ENCODE assay signal across 24 mouse cellular contexts in genomic region chr9:115803071-115803470, GRCm38 (mm10).
DNase-seq lines count a peak whose midpoint lies in the region; ATAC-seq lines count a peak whose summit lies in the region.
"Had no signal": no experiment of that assay in that cellular context is flagged by ENCODE, and none has a peak within 500 bp of the region (broad histone marks: within the 10 kb centered on the region; RNA-seq: fewer than 3 reads in every experiment).

No protein-coding gene starts in this region.

- peaks cover 27% of the 10 kb centered on the region for H3K4me1 ChIP-seq in hindbrain, embryonic 10.5 days (replicated peaks)
- H3K4me1 ChIP-seq in hindbrain, embryonic 11.5 days (replicated peaks; ENCODE audit: control insufficient read depth, insufficient read depth, low read length) = no peaks in the 10 kb centered on the region
- H3K4me1 ChIP-seq in forebrain, embryonic 14.5 days (ENCODE audit: control insufficient read depth, insufficient read depth, low read length) = no peaks in the 10 kb centered on the region

- ATAC-seq in hindbrain, embryonic 11.5 days (ENCODE audit: low FRiP score) = no peak
- ATAC-seq in forebrain, embryonic 14.5 days = no peak
- ATAC-seq in megakaryocyte progenitor cell, adult 5-6 weeks (replicated peaks; ENCODE audit: poor library complexity) = no peak
- ATAC-seq: CD4-positive, CD25-positive, alpha-beta regulatory T cell, adult 4 months; forebrain, embryonic 13.5 days; forebrain, postnatal 0 days; intestine, postnatal 0 days had no signal

- 65% methylated on average over 3 of the region's 3 CpGs for WGBS in hindbrain, embryonic 10.5 days
- 81% methylated on average over 3 of the region's 3 CpGs for WGBS in hindbrain, embryonic 11.5 days
- 90% methylated on average over 3 of the region's 3 CpGs for whole genome bisulfite sequencing in forebrain, embryonic 14.5 days

- H3K9me3 ChIP-seq in hindbrain, embryonic 10.5 days = no peaks in the 10 kb centered on the region
- no peaks in the 10 kb centered on the region for H3K9me3 ChIP-seq in hindbrain, embryonic 11.5 days (ENCODE audit: control insufficient read depth, low read length)
- H3K9me3 ChIP-seq in forebrain, embryonic 14.5 days (replicated peaks; ENCODE audit: control insufficient read depth, low read length) = no peaks in the 10 kb centered on the region
- H3K9me3 ChIP-seq: forebrain, embryonic 10.5 days; forebrain, embryonic 13.5 days; hindbrain, embryonic 12.5 days; hindbrain, embryonic 15.5 days had no signal

- no peaks in the 10 kb centered on the region for H3K36me3 ChIP-seq in hindbrain, embryonic 10.5 days
- H3K36me3 ChIP-seq in hindbrain, embryonic 11.5 days (ENCODE audit: control insufficient read depth, insufficient read depth, low read length) = no peaks in the 10 kb centered on the region
- no peaks in the 10 kb centered on the region for H3K36me3 ChIP-seq in forebrain, embryonic 14.5 days (ENCODE audit: control insufficient read depth, insufficient read depth, low read length)
- H3K36me3 ChIP-seq: forebrain, embryonic 10.5 days; hindbrain, embryonic 12.5 days; hindbrain, embryonic 15.5 days had no signal

- DNase-seq in hindbrain, embryonic 10.5 days (ENCODE audit: low spot score) = no peak
- no peak for DNase-seq in hindbrain, embryonic 11.5 days (ENCODE audit: low spot score)
- DNase-seq in R1 (ENCODE audit: low read depth, low spot score) = peak; percentile 45
- DNase-seq in adrenal gland, adult 8-10 months = peak; percentile 36
- peak; percentile 29 to 41 for DNase-seq in adrenal gland, postnatal 36 days
- no peak for DNase-seq in layer of hippocampus, postnatal 36 days
- DNase-seq in forebrain, embryonic 14.5 days (ENCODE audit: low spot score) = no peak
- DNase-seq: cerebellum, adult 18-20 months; cerebellum, adult 9-10 months; cerebellum, postnatal 14 days; forebrain, postnatal 0 days; gastrocnemius, adult 2 months; gastrocnemius, postnatal 14 days; heart, adult 2 months; heart, postnatal 36 days; kidney, adult 2 months had no signal

- peak overlapping the region; percentile 40; the same call in 1 of the 2 replicates for H3K27ac ChIP-seq in hindbrain, embryonic 10.5 days
- no peak overlapping the region for H3K27ac ChIP-seq in hindbrain, embryonic 11.5 days (ENCODE audit: low read depth, low read length)
- no peak overlapping the region for H3K27ac ChIP-seq in forebrain, embryonic 14.5 days (ENCODE audit: low read depth, low read length)
- H3K27ac ChIP-seq: forebrain, embryonic 10.5 days; forebrain, embryonic 13.5 days; gastrocnemius, adult 2 months; heart, adult 2 months; hindbrain, embryonic 12.5 days; hindbrain, embryonic 15.5 days had no signal

- H3K4me2 ChIP-seq in hindbrain, embryonic 11.5 days (replicated peaks; ENCODE audit: low read depth, low read length) = no peak overlapping the region
- H3K4me2 ChIP-seq in forebrain, embryonic 14.5 days (ENCODE audit: low read length) = no peak overlapping the region
- H3K4me2 ChIP-seq: forebrain, embryonic 13.5 days; heart, embryonic 11.5 days; hindbrain, embryonic 12.5 days; hindbrain, embryonic 15.5 days had no signal

- no peak overlapping the region for H3K4me3 ChIP-seq in hindbrain, embryonic 10.5 days
- H3K4me3 ChIP-seq in hindbrain, embryonic 11.5 days (ENCODE audit: low read depth, low read length) = no peak overlapping the region
- no peak overlapping the region for H3K4me3 ChIP-seq in forebrain, embryonic 14.5 days (ENCODE audit: low read depth, low read length)
- H3K4me3 ChIP-seq: forebrain, embryonic 10.5 days; forebrain, embryonic 13.5 days; gastrocnemius, adult 2 months; heart, adult 2 months; hindbrain, embryonic 12.5 days; hindbrain, embryonic 15.5 days had no signal

- no peak overlapping the region for H3K9ac ChIP-seq in hindbrain, embryonic 11.5 days (ENCODE audit: low read depth, low read length)
- no peak overlapping the region for H3K9ac ChIP-seq in forebrain, embryonic 14.5 days (ENCODE audit: low read length)
- H3K9ac ChIP-seq: forebrain, embryonic 13.5 days; forebrain, postnatal 0 days; hindbrain, embryonic 12.5 days; hindbrain, embryonic 15.5 days had no signal

- H3K27me3 ChIP-seq in hindbrain, embryonic 10.5 days (ENCODE audit: insufficient read depth, poor library complexity, severe bottlenecking) = no peaks in the 10 kb centered on the region
- H3K27me3 ChIP-seq in hindbrain, embryonic 11.5 days (ENCODE audit: control insufficient read depth, insufficient read depth, low read length) = no peaks in the 10 kb centered on the region
- no peaks in the 10 kb centered on the region for H3K27me3 ChIP-seq in forebrain, embryonic 14.5 days (replicated peaks; ENCODE audit: control insufficient read depth, insufficient read depth, low read length)
- H3K27me3 ChIP-seq: forebrain, embryonic 13.5 days; hindbrain, embryonic 12.5 days; hindbrain, embryonic 15.5 days had no signal

Comparison
In these comparisons a context has a peak if more than half of its experiments do, and no peak if none do; other contexts are left out.
1. DNase-seq: peak in R1 (single experiment), adrenal gland, adult 8-10 months (single experiment) and adrenal gland, postnatal 36 days (2 of 2); none in hindbrain, embryonic 10.5 days (single experiment), hindbrain, embryonic 11.5 days (single experiment), layer of hippocampus, postnatal 36 days (0 of 2) and forebrain, embryonic 14.5 days (single experiment).